Mouse (Mus musculus) MEL (cell line): ENCODE measurements around the gene Dglucy.

Source experiments
- CTCF ChIP-seq, 3 experiments: IDR thresholded peaks in 2 of 3; conservative IDR thresholded peaks in 1 of 3; 2 replicates each; pipeline ENCODE4 v1.5.1; 2011 to 2012; ENCODE audit warnings: low read length in 3 of 3, low read depth in 2 of 3, mild to moderate bottlenecking in 2 of 3, improper control_type of control experiment in 1 of 3, inconsistent platforms in 1 of 3, mixed read lengths in 1 of 3, moderate library complexity in 1 of 3; ENCODE audit not compliant: control insufficient read depth in 1 of 3, insufficient read depth in 1 of 3, poor library complexity in 1 of 3, severe bottlenecking in 1 of 3
- EP300 ChIP-seq, 2 experiments: IDR thresholded peaks; 2 replicates each; pipeline ENCODE4 v1.6.1; 2011; ENCODE audit warnings: improper control_type of control experiment in 2 of 2, low read length in 2 of 2, low read depth in 1 of 2, mild to moderate bottlenecking in 1 of 2
- GABPA ChIP-seq: IDR thresholded peaks from 2 replicates; pipeline ENCODE4 v1.6.1; 2012; ENCODE audit warnings: low read depth, mild to moderate bottlenecking, inconsistent platforms, low read length, improper control_type of control experiment, moderate library complexity
- NELFE ChIP-seq: IDR thresholded peaks from 2 replicates; pipeline ENCODE4 v1.6.1; 2011; ENCODE audit warnings: low read depth, low read length, improper control_type of control experiment
- RAD21 ChIP-seq: IDR thresholded peaks from 2 replicates; pipeline ENCODE4 v1.6.1; 2011; ENCODE audit warnings: mild to moderate bottlenecking, low read depth, low read length, improper control_type of control experiment

- TF ChIP-seq GABPA = no peak
- TF ChIP-seq RAD21 = no peak
- TF ChIP-seq CTCF (IDR thresholded peaks at IDR 0.05 in 2 of 3, conservative IDR thresholded peaks at IDR 0.05 in 1 of 3; ENCODE audit: control insufficient read depth in 1 of 3, insufficient read depth in 1 of 3, low read depth in 2 of 3, low read length in 3 of 3, poor library complexity in 1 of 3, severe bottlenecking in 1 of 3) = no peak
- no peak for TF ChIP-seq EP300 (IDR thresholded peaks at IDR 0.05; ENCODE audit: low read depth in 1 of 2, low read length in 2 of 2)
- no peak for TF ChIP-seq NELFE
These were observed 149.4 kb downstream of the Dglucy start for GRCm38 (mm10) chr12:100928286-100928685.
